Mouse (Mus musculus) ovary, postnatal 10 days (tissue): ENCODE results near the gene Tcf25.

ENCODE experiments used
- DNase-seq: peaks from one replicate; pipeline ENCODE4 v3.0.0; 2022; ENCODE audit warnings: low spot score

Tcf25 gene

GRCm38 (mm10) chr8:123352118-123352517 is 21.4 kb upstream of the Tcf25 start:
- DNase-seq = no peak

- DNase-seq = no peak
Observed at GRCm38 (mm10) chr8:123352786-123353185, 20.8 kb upstream of the Tcf25 start.

GRCm38 (mm10) chr8:123353216-123353615 is 20.3 kb upstream of the Tcf25 start:
- DNase-seq = no peak

- DNase-seq = peak; percentile 64
Observed at GRCm38 (mm10) chr8:123361082-123361739, 12.3 kb upstream of the Tcf25 start.

- DNase-seq = peak; percentile 92
Observed at GRCm38 (mm10) chr8:123374239-123374578, 656 bp downstream of the Tcf25 start.

GRCm38 (mm10) chr8:123375701-123376100 is 2.1 kb downstream of the Tcf25 start:
- no peak for DNase-seq

GRCm38 (mm10) chr8:123376106-123376505 is 2.6 kb downstream of the Tcf25 start:
- DNase-seq = no peak

GRCm38 (mm10) chr8:123381711-123382110 is 8.2 kb downstream of the Tcf25 start:
- no peak for DNase-seq

- no peak for DNase-seq
Observed at GRCm38 (mm10) chr8:123382516-123382915, 9.0 kb downstream of the Tcf25 start.

GRCm38 (mm10) chr8:123384883-123385540 is 11.5 kb downstream of the Tcf25 start:
- DNase-seq = no peak

- DNase-seq = no peak
Observed at GRCm38 (mm10) chr8:123387041-123387440, 13.5 kb downstream of the Tcf25 start.

GRCm38 (mm10) chr8:123387801-123388200 is 14.2 kb downstream of the Tcf25 start:
- no peak for DNase-seq

- DNase-seq = no peak
Observed at GRCm38 (mm10) chr8:123389026-123389425, 15.5 kb downstream of the Tcf25 start.

GRCm38 (mm10) chr8:123398308-123398707 is 24.8 kb downstream of the Tcf25 start:
- no peak for DNase-seq

GRCm38 (mm10) chr8:123401936-123402335 is 28.4 kb downstream of the Tcf25 start:
- no peak for DNase-seq

GRCm38 (mm10) chr8:123402730-123403326 is 29.3 kb downstream of the Tcf25 start:
- no peak for DNase-seq

GRCm38 (mm10) chr8:123404521-123404920 is 31.0 kb downstream of the Tcf25 start:
- no peak for DNase-seq

- DNase-seq = peak; percentile 34
Observed at GRCm38 (mm10) chr8:123406786-123407185, 33.2 kb downstream of the Tcf25 start, which contains the start of gene Mc1r. TSS of gene Mc1r (plus strand) at chr8:123407107.

GRCm38 (mm10) chr8:123407612-123408011 is 34.1 kb downstream of the Tcf25 start:
- no peak for DNase-seq

- DNase-seq = no peak
Observed at GRCm38 (mm10) chr8:123408586-123409544, 35.3 kb downstream of the Tcf25 start.

GRCm38 (mm10) chr8:123410049-123410587 is 36.6 kb downstream of the Tcf25 start:
- DNase-seq = no peak

- no peak for DNase-seq
Observed at GRCm38 (mm10) chr8:123410788-123411187, 37.2 kb downstream of the Tcf25 start.
